Mouse (Mus musculus) intestine, embryonic 16.5 days (tissue): ENCODE measurements at regions not wholly inside any gene's neighbourhood (a gene's known extent, or its start where the extent isn't known, plus 50 kb on each side); places are given as distances from the start of the nearest gene placed in this dataset.
A peak's percentile ranks its signal among the peaks of the same experiment; 100 is the strongest.

Source experiments
- ATAC-seq: fragments of 200-750 bp; cut with Nextera tagmentation; 2 replicates; pipeline ENCODE4 v1.8.0; 2017; ENCODE audit warnings: moderate TSS enrichment, moderate library complexity
- H3K27ac ChIP-seq: fragments of 300-500 bp; sonication (generic); 2 replicates; pipeline ENCODE4 v1.5.1; 2014; ENCODE audit warnings: mild to moderate bottlenecking, low read length
- H3K27me3 ChIP-seq: fragments of 300-500 bp; sonication (generic); replicated peaks from 2 replicates; pipeline ENCODE4 v1.6.1; 2014; ENCODE audit warnings: low read length, control low read depth, mixed read lengths; ENCODE audit not compliant: control insufficient read depth, insufficient read depth
- H3K36me3 ChIP-seq: fragments of 300-500 bp; sonication (generic); 2 replicates; pipeline ENCODE4 v1.6.1; 2014; ENCODE audit warnings: low read length, control low read depth; ENCODE audit not compliant: control insufficient read depth, insufficient read depth
- H3K4me1 ChIP-seq: fragments of 300-500 bp; sonication (generic); 2 replicates; pipeline ENCODE4 v1.6.1; 2014; ENCODE audit warnings: low read length, control low read depth, mixed read lengths; ENCODE audit not compliant: control insufficient read depth, insufficient read depth
- H3K4me2 ChIP-seq: fragments of 300-500 bp; sonication (generic); 2 replicates; pipeline ENCODE4 v1.6.1; 2014; ENCODE audit warnings: low read depth, low read length, control low read depth
- H3K4me3 ChIP-seq: fragments of 300-500 bp; sonication (generic); 2 replicates; pipeline ENCODE4 v1.5.1; 2014; ENCODE audit warnings: mild to moderate bottlenecking, low read length
- H3K9ac ChIP-seq: fragments of 300-500 bp; sonication (generic); 2 replicates; pipeline ENCODE4 v1.6.1; 2014; ENCODE audit warnings: low read depth, low read length
- H3K9me3 ChIP-seq: fragments of 300-500 bp; sonication (generic); 2 replicates; pipeline ENCODE4 v1.6.1; 2016; ENCODE audit warnings: low read length, control low read depth; ENCODE audit not compliant: control insufficient read depth
- WGBS: fragments of 180-500 bp; shearing (Covaris S2); extraction: QIAGEN DNeasy Blood & Tissue Kit; methylation state at CpG from one replicate; pipeline ENCODE4 v1.1.7; 2014; 5-methylcytosine and 5-hydroxymethylcytosine counted together

GRCm38 (mm10) chr10:117934797-117935196 lies 89.0 kb upstream of the Rap1b start:
- ATAC-seq: no peak
- Histone ChIP-seq H3K4me3 (no peak overlapping the region), H3K4me1 (no peaks in the 10 kb centered on the region), H3K9ac (no peak overlapping the region), H3K9me3 (no peaks in the 10 kb centered on the region), H3K4me2 (no peak overlapping the region), H3K27ac (no peak overlapping the region), H3K36me3 (no peaks in the 10 kb centered on the region), H3K27me3 (no peaks in the 10 kb centered on the region)
- 81% methylated on average over 9 of the region's 9 CpGs for WGBS

GRCm38 (mm10) chr10:117938717-117939116 lies 92.9 kb upstream of the Rap1b start:
- Histone ChIP-seq H3K9me3 (no peaks in the 10 kb centered on the region), H3K27ac (no peak overlapping the region), H3K36me3 (no peaks in the 10 kb centered on the region), H3K4me3 (no peak overlapping the region), H3K4me2 (no peak overlapping the region), H3K4me1 (no peaks in the 10 kb centered on the region), H3K9ac (no peak overlapping the region), H3K27me3 (no peaks in the 10 kb centered on the region)
- WGBS: 60% methylated on average over 8 of the region's 8 CpGs
- ATAC-seq: no peak

GRCm38 (mm10) chr10:117940441-117941265 lies 94.8 kb upstream of the Rap1b start:
- Histone ChIP-seq H3K4me2 (peak overlapping the region; percentile 27), H3K4me3 (no peak overlapping the region), H3K27me3 (no peaks in the 10 kb centered on the region), H3K9me3 (no peaks in the 10 kb centered on the region), H3K36me3 (no peaks in the 10 kb centered on the region), H3K4me1 (no peaks in the 10 kb centered on the region), H3K9ac (no peak overlapping the region), H3K27ac (no peak overlapping the region)
- peak; percentile 50; the same call in 1 of the 2 replicates for ATAC-seq
- WGBS: 40% methylated on average over 10 of the region's 10 CpGs

GRCm38 (mm10) chr10:117941266-117941651 lies 95.4 kb upstream of the Rap1b start:
- WGBS: 54% methylated on average over 3 of the region's 3 CpGs
- no peaks in the 10 kb centered on the region for H3K36me3 ChIP-seq
- ATAC-seq: no peak
- peak overlapping the region; percentile 27; the same call in 1 of the 2 replicates for H3K4me2 ChIP-seq
- no peaks in the 10 kb centered on the region for H3K4me1 ChIP-seq
- H3K4me3 ChIP-seq: no peak overlapping the region
- no peaks in the 10 kb centered on the region for H3K27me3 ChIP-seq
- no peak overlapping the region for H3K27ac ChIP-seq
- H3K9ac ChIP-seq: no peak overlapping the region
- no peaks in the 10 kb centered on the region for H3K9me3 ChIP-seq

GRCm38 (mm10) chr10:117943702-117944307 lies 98.0 kb upstream of the Rap1b start:
- no peaks in the 10 kb centered on the region for H3K27me3 ChIP-seq
- no peak overlapping the region for H3K4me3 ChIP-seq
- H3K36me3 ChIP-seq: no peaks in the 10 kb centered on the region
- H3K27ac ChIP-seq: no peak overlapping the region
- H3K9ac ChIP-seq: no peak overlapping the region
- H3K9me3 ChIP-seq: no peaks in the 10 kb centered on the region
- ATAC-seq: no peak
- no peak overlapping the region for H3K4me2 ChIP-seq
- H3K4me1 ChIP-seq: no peaks in the 10 kb centered on the region
- WGBS: 88% methylated on average over 6 of the region's 6 CpGs

GRCm38 (mm10) chr10:117947191-117947590 lies 101.4 kb upstream of the Rap1b start:
- Histone ChIP-seq H3K4me2 (peak overlapping the region; percentile 22; the same call in 1 of the 2 replicates), H3K27me3 (no peaks in the 10 kb centered on the region), H3K27ac (no peak overlapping the region), H3K9ac (no peak overlapping the region), H3K9me3 (no peaks in the 10 kb centered on the region), H3K36me3 (no peaks in the 10 kb centered on the region), H3K4me3 (no peak overlapping the region), H3K4me1 (no peaks in the 10 kb centered on the region)
- WGBS: 31% methylated on average over 13 of the region's 13 CpGs
- ATAC-seq: no peak

GRCm38 (mm10) chr10:117947911-117948310 lies 102.1 kb upstream of the Rap1b start:
- H3K36me3 ChIP-seq: no peaks in the 10 kb centered on the region
- H3K9ac ChIP-seq: no peak overlapping the region
- no peak overlapping the region for H3K27ac ChIP-seq
- H3K27me3 ChIP-seq: no peaks in the 10 kb centered on the region
- H3K4me3 ChIP-seq: no peak overlapping the region
- no peak overlapping the region for H3K4me2 ChIP-seq
- H3K9me3 ChIP-seq: no peaks in the 10 kb centered on the region
- no peaks in the 10 kb centered on the region for H3K4me1 ChIP-seq
- 73% methylated on average over 7 of the region's 7 CpGs for WGBS
- ATAC-seq: no peak

GRCm38 (mm10) chr10:117952116-117953025 lies 106.5 kb upstream of the Rap1b start:
- Histone ChIP-seq H3K36me3 (no peaks in the 10 kb centered on the region), H3K9me3 (no peaks in the 10 kb centered on the region), H3K4me2 (no peak overlapping the region), H3K27me3 (no peaks in the 10 kb centered on the region), H3K27ac (no peak overlapping the region), H3K4me1 (no peaks in the 10 kb centered on the region), H3K9ac (no peak overlapping the region), H3K4me3 (no peak overlapping the region)
- 80% methylated on average over 26 of the region's 26 CpGs for WGBS
- ATAC-seq: no peak

- Histone ChIP-seq H3K4me2 (no peak overlapping the region), H3K36me3 (no peaks in the 10 kb centered on the region), H3K9me3 (no peaks in the 10 kb centered on the region), H3K4me3 (no peak overlapping the region), H3K9ac (no peak overlapping the region), H3K27ac (no peak overlapping the region), H3K4me1 (no peaks in the 10 kb centered on the region), H3K27me3 (no peaks in the 10 kb centered on the region)
- ATAC-seq: no peak
- 29% methylated on average over 12 of the region's 12 CpGs for WGBS
These were observed 107.3 kb upstream of the Rap1b start for GRCm38 (mm10) chr10:117953026-117953711.
